Mouse (Mus musculus) lung, embryonic 16.5 days (tissue): ENCODE measurements at regions not wholly inside any gene's neighbourhood (a gene's known extent, or its start where the extent isn't known, plus 50 kb on each side); places are given as distances from the start of the nearest gene placed in this dataset.

Experiments
- ATAC-seq: fragments of 200-750 bp; cut with Nextera tagmentation; 2 replicates; pipeline ENCODE4 v1.8.0; 2017; ENCODE audit warnings: low read depth, mild to moderate bottlenecking, moderate library complexity
- H3K27ac ChIP-seq: fragments of 300-500 bp; sonication (generic); 2 replicates; pipeline ENCODE4 v1.5.1; 2014; ENCODE audit warnings: mild to moderate bottlenecking, control low read depth, low read length
- H3K27me3 ChIP-seq: fragments of 300-500 bp; sonication (generic); 2 replicates; pipeline ENCODE4 v1.6.1; 2014; ENCODE audit warnings: low read depth, low read length, mixed read lengths; ENCODE audit not compliant: control insufficient read depth, insufficient read depth
- H3K36me3 ChIP-seq: fragments of 300-500 bp; sonication (generic); 2 replicates; pipeline ENCODE4 v1.6.1; 2014; ENCODE audit warnings: low read length; ENCODE audit not compliant: control insufficient read depth, insufficient read depth
- H3K4me1 ChIP-seq: fragments of 300-500 bp; sonication (generic); replicated peaks from 2 replicates; pipeline ENCODE4 v1.6.1; 2014; ENCODE audit warnings: low read length, mixed read lengths; ENCODE audit not compliant: control insufficient read depth, insufficient read depth
- H3K4me2 ChIP-seq: fragments of 300-500 bp; sonication (generic); 2 replicates; pipeline ENCODE4 v1.6.1; 2014; ENCODE audit warnings: low read depth, low read length, control low read depth
- H3K4me3 ChIP-seq: fragments of 300-500 bp; sonication (generic); 2 replicates; pipeline ENCODE4 v1.5.1; 2014; ENCODE audit warnings: mild to moderate bottlenecking, low read length, control low read depth
- H3K9ac ChIP-seq: fragments of 300-500 bp; sonication (generic); 2 replicates; pipeline ENCODE4 v1.6.1; 2014; ENCODE audit warnings: low read length, control low read depth
- H3K9me3 ChIP-seq: fragments of 300-500 bp; sonication (generic); 2 replicates; pipeline ENCODE4 v1.6.1; 2016; ENCODE audit warnings: low read length; ENCODE audit not compliant: control insufficient read depth
- WGBS: fragments of 180-500 bp; shearing (Covaris S2); extraction: QIAGEN DNeasy Blood & Tissue Kit; methylation state at CpG from one replicate; pipeline ENCODE4 v1.1.7; 2014; 5-methylcytosine and 5-hydroxymethylcytosine counted together

DNA sequence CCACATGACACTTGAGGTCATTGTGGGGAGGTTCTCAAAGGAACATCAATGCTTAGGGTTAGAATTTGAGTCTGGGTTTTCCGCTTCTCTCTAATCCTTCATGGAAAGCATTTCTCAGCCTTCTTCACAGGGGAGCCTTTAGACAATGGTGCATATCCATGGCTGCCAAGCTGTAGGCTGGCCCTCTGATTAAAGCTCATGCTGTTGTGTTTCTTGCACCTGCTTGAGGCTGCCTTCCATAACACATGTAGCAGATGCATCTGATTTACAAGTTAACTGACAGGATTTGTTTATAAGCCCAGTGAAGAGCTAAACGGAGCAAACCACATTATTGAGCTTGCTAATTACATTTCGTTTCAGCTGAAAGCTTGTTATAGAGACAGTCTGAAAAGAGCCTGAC, 180.5 kb downstream of the Sem1 start:
- Histone ChIP-seq H3K9ac (no peak overlapping the region), H3K27ac (no peak overlapping the region), H3K9me3 (no peaks in the 10 kb centered on the region), H3K4me2 (no peak overlapping the region), H3K36me3 (no peaks in the 10 kb centered on the region), H3K27me3 (no peaks in the 10 kb centered on the region), H3K4me3 (no peak overlapping the region), H3K4me1 (no peaks in the 10 kb centered on the region)
- no peak for ATAC-seq
- 70% methylated on average over 3 of the region's 3 CpGs for WGBS

GRCm38 (mm10) chr6:6389454-6390445, 172.8 kb upstream of the Slc25a13 start:
- no peak overlapping the region for H3K4me2 ChIP-seq
- no peaks in the 10 kb centered on the region for H3K4me1 ChIP-seq
- H3K36me3 ChIP-seq = no peaks in the 10 kb centered on the region
- H3K9me3 ChIP-seq = no peaks in the 10 kb centered on the region
- H3K27ac ChIP-seq = no peak overlapping the region
- no peaks in the 10 kb centered on the region for H3K27me3 ChIP-seq
- no peak overlapping the region for H3K4me3 ChIP-seq
- no peak for ATAC-seq
- 79% methylated on average over 16 of the region's 16 CpGs for whole genome bisulfite sequencing
- H3K9ac ChIP-seq = no peak overlapping the region

- H3K27ac ChIP-seq = no peak overlapping the region
- WGBS = 43% methylated on average over 5 of the region's 5 CpGs
- H3K4me2 ChIP-seq = no peak overlapping the region
- no peaks in the 10 kb centered on the region for H3K27me3 ChIP-seq
- H3K36me3 ChIP-seq = no peaks in the 10 kb centered on the region
- no peak overlapping the region for H3K4me3 ChIP-seq
- H3K9me3 ChIP-seq = no peaks in the 10 kb centered on the region
- no peak overlapping the region for H3K9ac ChIP-seq
- no peaks in the 10 kb centered on the region for H3K4me1 ChIP-seq
- no peak for ATAC-seq
These were observed 172.0 kb upstream of the Slc25a13 start for GRCm38 (mm10) chr6:6388835-6389440.

- H3K4me3 ChIP-seq = no peak overlapping the region
- no peaks in the 10 kb centered on the region for H3K4me1 ChIP-seq
- no peak overlapping the region for H3K9ac ChIP-seq
- no peaks in the 10 kb centered on the region for H3K36me3 ChIP-seq
- H3K27me3 ChIP-seq = no peaks in the 10 kb centered on the region
- H3K4me2 ChIP-seq = no peak overlapping the region
- H3K27ac ChIP-seq = no peak overlapping the region
- no peak for ATAC-seq
- WGBS = 64% methylated on average over 5 of the region's 5 CpGs
- no peaks in the 10 kb centered on the region for H3K9me3 ChIP-seq
These were observed 170.6 kb upstream of the Slc25a13 start for GRCm38 (mm10) chr6:6387571-6387970.

- Histone ChIP-seq H3K4me1 (no peaks in the 10 kb centered on the region), H3K4me3 (no peak overlapping the region), H3K9ac (no peak overlapping the region), H3K4me2 (no peak overlapping the region), H3K27ac (no peak overlapping the region), H3K36me3 (no peaks in the 10 kb centered on the region), H3K9me3 (no peaks in the 10 kb centered on the region), H3K27me3 (no peaks in the 10 kb centered on the region)
- 74% methylated on average over 7 of the region's 7 CpGs for WGBS
- no peak for ATAC-seq
These were observed 168.0 kb upstream of the Slc25a13 start for GRCm38 (mm10) chr6:6384971-6385370.

GRCm38 (mm10) chr6:6384441-6384840, 167.5 kb upstream of the Slc25a13 start:
- 74% methylated on average over 6 of the region's 6 CpGs for WGBS

GRCm38 (mm10) chr6:6372421-6372820, 155.4 kb upstream of the Slc25a13 start:
- ATAC-seq = no peak
- H3K9me3 ChIP-seq = no peaks in the 10 kb centered on the region
- 79% methylated on average over 3 of the region's 3 CpGs for WGBS

More at GRCm38 (mm10) chr6:6384441-6384840, 167.5 kb upstream of the Slc25a13 start:
- H3K36me3 ChIP-seq = no peaks in the 10 kb centered on the region
- no peak overlapping the region for H3K4me2 ChIP-seq
- H3K4me3 ChIP-seq = no peak overlapping the region
- no peak overlapping the region for H3K27ac ChIP-seq
- no peak for ATAC-seq
- H3K4me1 ChIP-seq = no peaks in the 10 kb centered on the region
- H3K9ac ChIP-seq = no peak overlapping the region
- no peaks in the 10 kb centered on the region for H3K9me3 ChIP-seq
- no peaks in the 10 kb centered on the region for H3K27me3 ChIP-seq

GRCm38 (mm10) chr6:6371444-6372093, 154.6 kb upstream of the Slc25a13 start:
- no peak overlapping the region for H3K27ac ChIP-seq
- H3K9ac ChIP-seq = no peak overlapping the region
- 38% methylated on average over 5 of the region's 5 CpGs for WGBS

More at GRCm38 (mm10) chr6:6372421-6372820, 155.4 kb upstream of the Slc25a13 start:
- H3K27ac ChIP-seq = no peak overlapping the region
- H3K4me2 ChIP-seq = no peak overlapping the region
- no peaks in the 10 kb centered on the region for H3K36me3 ChIP-seq
- no peaks in the 10 kb centered on the region for H3K4me1 ChIP-seq
- no peaks in the 10 kb centered on the region for H3K27me3 ChIP-seq
- H3K4me3 ChIP-seq = no peak overlapping the region
- H3K9ac ChIP-seq = no peak overlapping the region

DNA sequence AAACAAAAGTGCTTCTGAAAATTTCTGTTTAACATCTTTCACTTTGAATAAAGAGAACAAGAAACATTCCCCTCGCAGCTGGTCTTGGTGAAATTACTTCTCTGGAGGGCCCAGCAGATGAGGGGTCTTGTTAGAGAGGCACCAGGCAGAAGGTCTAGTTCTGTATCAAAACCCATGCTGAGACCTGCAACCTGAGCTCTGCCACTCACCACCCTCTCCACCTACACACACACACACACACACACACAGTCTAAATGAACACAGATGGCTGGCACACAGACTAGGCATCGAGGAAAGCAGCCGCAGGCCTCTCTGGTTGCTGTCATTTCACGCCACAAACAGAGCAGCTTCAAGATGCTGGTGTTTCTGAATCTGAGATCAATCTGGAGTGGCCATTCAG, 147.1 kb upstream of the Slc25a13 start:
- no peak overlapping the region for H3K4me3 ChIP-seq
- no peaks in the 10 kb centered on the region for H3K27me3 ChIP-seq
- H3K4me1 ChIP-seq = no peaks in the 10 kb centered on the region; the same call in 1 of the 2 replicates
- WGBS = 49% methylated on average over 4 of the region's 4 CpGs
- no peak overlapping the region for H3K4me2 ChIP-seq
- H3K27ac ChIP-seq = no peak overlapping the region
- H3K9ac ChIP-seq = no peak overlapping the region
- H3K9me3 ChIP-seq = no peaks in the 10 kb centered on the region
- no peaks in the 10 kb centered on the region for H3K36me3 ChIP-seq
- no peak for ATAC-seq

More at GRCm38 (mm10) chr6:6371444-6372093, 154.6 kb upstream of the Slc25a13 start:
- H3K4me1 ChIP-seq = no peaks in the 10 kb centered on the region
- no peak overlapping the region for H3K4me3 ChIP-seq
- no peaks in the 10 kb centered on the region for H3K36me3 ChIP-seq
- peak; percentile 97 for ATAC-seq
- no peak overlapping the region for H3K4me2 ChIP-seq
- H3K27me3 ChIP-seq = no peaks in the 10 kb centered on the region
- H3K9me3 ChIP-seq = no peaks in the 10 kb centered on the region
